Mouse (Mus musculus): ENCODE measurements around the gene Abcg1. TPM values are rescaled to one million over a fixed set of nuclear protein-coding genes. Genes with fewer than 3 reads are reported as not detected.

The Abcg1 gene
- total RNA-seq (2021): 10 to 100 TPM; 61.4 to 65.9 TPM

GRCm38 (mm10) chr17:31057151-31057890, at the start of gene Abcg1:
TSS of gene Abcg1 (plus strand) at chr17:31057675.
- DNase-seq (ENCODE audit: low spot score in 2 of 2): peak; percentile 71
- intact Hi-C loops (cut with DNase I): no loop called here

GRCm38 (mm10) chr17:31008416-31008815, 49.1 kb upstream of the Abcg1 start:
- DNase-seq (ENCODE audit: low spot score in 2 of 2): no peak
- intact Hi-C loops (cut with DNase I): loop anchor here (10.0 kb wide), 1 partner anchor 486 kb away; no protein-coding TSS in a partner anchor

- intact Hi-C loops (cut with DNase I): loop anchor here (2.0 to 5.0 kb wide), 4 partner anchors 107 to 271 kb away; no protein-coding TSS in a partner anchor
- peak; percentile 37 to 39 for DNase-seq (ENCODE audit: low spot score in 2 of 2)
Observed at GRCm38 (mm10) chr17:31011551-31012394, 45.7 kb upstream of the Abcg1 start.

GRCm38 (mm10) chr17:31018267-31018666, 39.2 kb upstream of the Abcg1 start:
- DNase-seq (ENCODE audit: low spot score in 2 of 2): peak; percentile 50 to 64
- intact Hi-C loops (cut with DNase I): loop anchor here (2.0 kb wide), 1 partner anchor 41 kb away; no protein-coding TSS in a partner anchor

- intact Hi-C loops (cut with DNase I): loop anchor here (1.0 to 2.0 kb wide), 2 partner anchors 39 to 100 kb away; no protein-coding TSS in a partner anchor
- peak; percentile 62 to 67 for DNase-seq (ENCODE audit: low spot score in 2 of 2)
Observed at GRCm38 (mm10) chr17:31019505-31019904, 38.0 kb upstream of the Abcg1 start.

GRCm38 (mm10) chr17:31020078-31020477, 37.4 kb upstream of the Abcg1 start:
- no peak for DNase-seq (ENCODE audit: low spot score in 2 of 2)
- intact Hi-C loops (cut with DNase I): no loop called here

GRCm38 (mm10) chr17:31021276-31021675, 36.2 kb upstream of the Abcg1 start:
- DNase-seq (ENCODE audit: low spot score in 2 of 2): no peak
- intact Hi-C loops (cut with DNase I): no loop called here

GRCm38 (mm10) chr17:31024125-31024781, 33.2 kb upstream of the Abcg1 start:
- DNase-seq (ENCODE audit: low spot score in 2 of 2): no peak
- intact Hi-C loops (cut with DNase I): no loop called here

GRCm38 (mm10) chr17:31024782-31025125, 32.7 kb upstream of the Abcg1 start:
- intact Hi-C loops (cut with DNase I): no loop called here
- DNase-seq (ENCODE audit: low spot score in 2 of 2): no peak

- DNase-seq (ENCODE audit: low spot score in 2 of 2): no peak
- intact Hi-C loops (cut with DNase I): no loop called here
Observed at GRCm38 (mm10) chr17:31026986-31027385, 30.5 kb upstream of the Abcg1 start.

- intact Hi-C loops (cut with DNase I): no loop called here
- DNase-seq (ENCODE audit: low spot score in 2 of 2): peak in 1 of 2 experiments; percentile 72
Observed at GRCm38 (mm10) chr17:31027723-31028122, 29.8 kb upstream of the Abcg1 start.

- intact Hi-C loops (cut with DNase I): no loop called here
- peak in 1 of 2 experiments; percentile 55 for DNase-seq (ENCODE audit: low spot score in 2 of 2)
Observed at GRCm38 (mm10) chr17:31028821-31029370, 28.6 kb upstream of the Abcg1 start.

- intact Hi-C loops (cut with DNase I): no loop called here
- no peak for DNase-seq (ENCODE audit: low spot score in 2 of 2)
Observed at GRCm38 (mm10) chr17:31029407-31029806, 28.1 kb upstream of the Abcg1 start.

GRCm38 (mm10) chr17:31032341-31032740, 25.1 kb upstream of the Abcg1 start:
- intact Hi-C loops (cut with DNase I): no loop called here
- no peak for DNase-seq (ENCODE audit: low spot score in 2 of 2)

GRCm38 (mm10) chr17:31033251-31033650, 24.2 kb upstream of the Abcg1 start:
- intact Hi-C loops (cut with DNase I): no loop called here
- no peak for DNase-seq (ENCODE audit: low spot score in 2 of 2)

- intact Hi-C loops (cut with DNase I): no loop called here
- no peak for DNase-seq (ENCODE audit: low spot score in 2 of 2)
Observed at GRCm38 (mm10) chr17:31034165-31034564, 23.3 kb upstream of the Abcg1 start.

- intact Hi-C loops (cut with DNase I): no loop called here
Observed at GRCm38 (mm10) chr17:31034674-31035356, 22.7 kb upstream of the Abcg1 start.

GRCm38 (mm10) chr17:31036168-31036876, 21.2 kb upstream of the Abcg1 start:
- intact Hi-C loops (cut with DNase I): no loop called here
- DNase-seq (ENCODE audit: low spot score in 2 of 2): peak; percentile 42 to 79

More at GRCm38 (mm10) chr17:31034674-31035356, 22.7 kb upstream of the Abcg1 start:
- DNase-seq (ENCODE audit: low spot score in 2 of 2): peak in 1 of 2 experiments; percentile 42
